Mouse (Mus musculus) embryonic fibroblast, embryonic 13.5 days (primary cell): ENCODE results near the gene Dph7. TPM values are rescaled to one million over a fixed set of nuclear protein-coding genes. Genes with fewer than 3 reads are reported as not detected.

Experiments used
- H3K27ac ChIP-seq: 2 replicates; pipeline ENCODE4 v1.5.1; 2012; ENCODE audit warnings: low read length, control low read depth, inconsistent platforms; ENCODE audit not compliant: insufficient read depth
- H3K4me1 ChIP-seq: 2 replicates; pipeline ENCODE4 v1.6.1; 2011; ENCODE audit warnings: low read length; ENCODE audit not compliant: control insufficient read depth, insufficient read depth
- H3K4me3 ChIP-seq: 2 replicates; pipeline ENCODE4 v1.5.1; 2011; ENCODE audit warnings: mild to moderate bottlenecking, control low read depth, low read length; ENCODE audit not compliant: insufficient read depth
- CTCF ChIP-seq: IDR thresholded peaks from 2 replicates; pipeline ENCODE4 v1.5.1; 2011; ENCODE audit warnings: mild to moderate bottlenecking, control low read depth, low read length, moderate library complexity, borderline replicate concordance; ENCODE audit not compliant: insufficient read depth
- POLR2A ChIP-seq: IDR thresholded peaks from 2 replicates; pipeline ENCODE4 v1.6.1; 2011; ENCODE audit warnings: low read depth, mild to moderate bottlenecking, control low read depth, low read length, moderate library complexity
- polyA plus RNA-seq: library from polyadenylated mRNA; stranded (reverse); fragments of >200 nt; gene quantifications from 2 replicates; pipeline ENCODE4 v1.2.4, GENCODE M21; 2011; ENCODE audit warnings: low read depth; ENCODE audit not compliant: missing spikeins, insufficient read length

The Dph7 gene
- 12.5 and 14.8 TPM in 2 replicates for polyA plus RNA-seq

- H3K4me1 ChIP-seq, result peaks cover 8% of the 10 kb centered on the region
- peak; percentile 94 for TF ChIP-seq CTCF
- TF ChIP-seq POLR2A, result peak; percentile 94
- H3K4me3 ChIP-seq, result peak within 1 kb of the TSS; percentile 75
- H3K27ac ChIP-seq, result no peak within 1 kb of the TSS
Observed at GRCm38 (mm10) chr2:24962304-24963000, at the start of gene Dph7. Dph7 (plus strand) TSS chr2:24962400.

- TF ChIP-seq POLR2A (no peak), CTCF (no peak)
- Histone ChIP-seq H3K27ac (no peak overlapping the region), H3K4me1 (no peaks in the 10 kb centered on the region), H3K4me3 (no peak overlapping the region)
Observed at GRCm38 (mm10) chr2:24912589-24912988, 49.6 kb upstream of the Dph7 start.

GRCm38 (mm10) chr2:24914762-24915161, 47.4 kb upstream of the Dph7 start:
- TF ChIP-seq POLR2A, result no peak
- no peak for TF ChIP-seq CTCF
- Histone ChIP-seq H3K4me1 (no peaks in the 10 kb centered on the region), H3K4me3 (no peak overlapping the region), H3K27ac (no peak overlapping the region)

GRCm38 (mm10) chr2:24918930-24919838, 43.0 kb upstream of the Dph7 start, which contains the start of gene Ehmt1:
Ehmt1 (minus strand) TSS chr2:24919614.
- no peaks in the 10 kb centered on the region for H3K4me1 ChIP-seq
- TF ChIP-seq CTCF, result no peak
- peak; percentile 88 for TF ChIP-seq POLR2A
- peak within 1 kb of the TSS; percentile 65 for H3K27ac ChIP-seq
- H3K4me3 ChIP-seq, result peak within 1 kb of the TSS; percentile 94

- H3K4me1 ChIP-seq, result no peaks in the 10 kb centered on the region
- TF ChIP-seq CTCF, result no peak
- TF ChIP-seq POLR2A, result no peak
- no peak overlapping the region for H3K27ac ChIP-seq
Observed at GRCm38 (mm10) chr2:24919839-24920175, 42.4 kb upstream of the Dph7 start.

GRCm38 (mm10) chr2:24923561-24923960, 38.6 kb upstream of the Dph7 start:
- no peaks in the 10 kb centered on the region for H3K4me1 ChIP-seq
- H3K27ac ChIP-seq, result no peak overlapping the region
- no peak overlapping the region for H3K4me3 ChIP-seq
- TF ChIP-seq CTCF (no peak), POLR2A (no peak)

More at GRCm38 (mm10) chr2:24919839-24920175, 42.4 kb upstream of the Dph7 start:
- peak overlapping the region; percentile 66 for H3K4me3 ChIP-seq

- H3K4me3 ChIP-seq, result no peak overlapping the region
- TF ChIP-seq POLR2A, result no peak
- TF ChIP-seq CTCF, result no peak
- H3K27ac ChIP-seq, result no peak overlapping the region
- H3K4me1 ChIP-seq, result no peaks in the 10 kb centered on the region
Observed at GRCm38 (mm10) chr2:24925284-24925683, 36.9 kb upstream of the Dph7 start.

GRCm38 (mm10) chr2:24926345-24926964, 35.7 kb upstream of the Dph7 start:
- no peak overlapping the region for H3K27ac ChIP-seq
- no peaks in the 10 kb centered on the region for H3K4me1 ChIP-seq
- no peak overlapping the region for H3K4me3 ChIP-seq
- TF ChIP-seq CTCF (no peak), POLR2A (no peak)

- Histone ChIP-seq H3K27ac (no peak overlapping the region), H3K4me1 (no peaks in the 10 kb centered on the region), H3K4me3 (no peak overlapping the region)
- no peak for TF ChIP-seq POLR2A
- TF ChIP-seq CTCF, result no peak
Observed at GRCm38 (mm10) chr2:24926965-24927358, 35.2 kb upstream of the Dph7 start.
